Mouse (Mus musculus) CD8-positive naive resting alpha-beta T cell, adult 2 months (primary cell): Measurements from ENCODE around the gene Men1.

Source experiments
- DNase-seq, 2 experiments: peaks; one replicate each; pipeline ENCODE4 v3.0.0; 2022; ENCODE audit warnings: low read depth in 2 of 2, low spot score in 2 of 2

Men1 gene

GRCm38 (mm10) chr19:6363411-6364240, 28.8 kb downstream of the Men1 start, which contains the start of gene Sf1:
Gene Sf1, plus strand, starts transcription at chr19:6363690.
- DNase-seq, result peak; percentile 100

GRCm38 (mm10) chr19:6364317-6364725, 29.5 kb downstream of the Men1 start:
- DNase-seq, result peak; percentile 82 to 88

DNA sequence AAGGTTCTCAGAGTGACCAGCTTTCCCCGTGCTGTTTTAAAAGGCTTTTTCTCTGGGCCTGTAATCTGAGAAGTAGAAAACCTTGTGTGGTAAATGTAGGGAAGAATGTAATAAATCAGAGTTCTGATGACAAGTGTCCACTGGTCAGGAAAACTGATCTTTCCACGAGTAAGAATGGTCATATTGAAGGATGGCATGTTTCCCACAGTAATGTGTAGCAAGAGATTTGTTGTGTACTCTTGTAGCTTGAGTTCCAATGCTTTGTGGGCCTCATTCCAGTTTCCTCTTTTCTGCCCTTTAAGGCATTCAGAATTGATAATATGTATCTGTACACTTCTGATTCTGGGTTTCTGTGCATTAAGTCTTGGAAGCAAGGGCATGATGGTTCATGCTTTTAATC, 30.1 kb downstream of the Men1 start:
- DNase-seq, result no peak

- DNase-seq, result no peak
Observed at GRCm38 (mm10) chr19:6370175-6370574, 35.4 kb downstream of the Men1 start.

- DNase-seq, result no peak
Observed at GRCm38 (mm10) chr19:6372433-6372832, 37.7 kb downstream of the Men1 start.

DNA sequence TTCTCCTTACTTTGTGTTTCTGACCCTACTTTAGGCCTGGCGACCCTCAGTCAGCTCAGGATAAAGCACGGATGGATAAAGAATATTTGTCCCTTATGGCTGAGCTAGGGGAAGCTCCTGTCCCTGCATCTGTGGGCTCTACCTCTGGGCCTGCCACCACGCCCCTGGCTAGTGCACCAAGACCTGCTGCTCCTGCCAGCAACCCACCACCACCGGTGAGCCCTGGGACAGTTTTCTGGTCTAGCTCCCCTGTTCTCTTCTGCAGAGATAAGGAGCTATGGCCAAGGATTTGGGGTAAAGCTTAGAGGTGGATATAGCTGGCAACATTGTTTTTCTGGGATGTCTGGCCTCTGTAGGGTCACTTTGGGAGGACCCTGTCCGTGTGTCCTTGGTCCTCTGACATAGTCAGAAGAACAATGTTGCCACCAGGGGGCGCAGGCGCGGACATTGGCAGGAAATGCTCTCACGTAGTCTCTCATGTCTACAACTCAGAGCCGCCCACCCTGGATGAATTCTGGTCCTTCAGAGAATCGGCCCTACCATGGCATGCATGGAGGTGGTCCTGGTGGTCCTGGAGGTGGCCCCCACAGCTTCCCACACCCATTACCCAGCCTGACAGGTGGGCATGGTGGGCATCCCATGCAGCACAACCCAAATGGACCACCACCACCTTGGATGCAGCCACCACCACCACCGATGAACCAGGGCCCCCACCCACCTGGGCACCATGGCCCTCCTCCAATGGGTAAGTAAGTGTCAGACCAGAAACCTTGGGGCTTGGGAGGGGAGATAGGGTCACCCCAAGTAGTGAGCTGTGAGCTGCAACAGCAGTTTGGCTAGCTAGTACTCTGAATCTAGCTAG, 39.0 kb downstream of the Men1 start:
- peak; percentile 79 to 86 for DNase-seq

- DNase-seq, result no peak
Observed at GRCm38 (mm10) chr19:6374571-6374970, 39.8 kb downstream of the Men1 start.

- no peak for DNase-seq
Observed at GRCm38 (mm10) chr19:6375423-6376254, 40.9 kb downstream of the Men1 start.

DNA sequence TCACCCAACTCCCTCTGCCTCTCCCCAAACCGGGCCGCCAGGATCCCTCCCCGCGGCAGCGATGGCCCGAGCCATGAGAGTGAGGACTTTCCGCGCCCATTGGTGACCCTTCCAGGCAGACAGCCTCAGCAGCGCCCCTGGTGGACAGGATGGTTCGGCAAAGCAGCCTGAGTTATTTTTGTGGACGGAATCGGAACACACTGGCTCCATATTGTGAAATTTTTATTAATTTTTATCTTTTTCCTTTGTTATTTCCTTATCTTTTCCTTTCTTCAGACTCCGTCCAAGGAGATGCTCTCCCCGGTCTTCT, 41.4 kb downstream of the Men1 start:
- peak in 1 of 2 experiments; percentile 46 for DNase-seq

DNA sequence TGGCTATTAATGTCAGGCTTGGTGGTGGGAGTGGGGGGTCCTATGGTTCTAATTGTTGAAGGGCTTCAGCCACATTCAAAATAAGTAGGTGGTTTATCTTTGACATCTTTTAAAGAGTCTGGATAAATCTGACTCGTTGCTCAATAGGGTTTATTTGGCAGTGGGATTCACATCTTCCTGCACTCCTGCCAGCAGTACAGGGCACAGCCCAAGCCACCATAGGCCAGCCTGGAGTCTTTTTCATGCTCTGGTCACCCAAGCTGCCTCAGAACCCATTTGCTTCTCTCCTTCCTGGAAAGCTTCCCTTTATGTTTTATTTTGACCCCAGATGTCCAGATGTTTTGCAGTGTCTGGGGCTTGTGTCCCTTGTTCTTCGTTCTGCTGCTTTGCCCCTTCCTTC, 41.9 kb downstream of the Men1 start:
- no peak for DNase-seq

DNA sequence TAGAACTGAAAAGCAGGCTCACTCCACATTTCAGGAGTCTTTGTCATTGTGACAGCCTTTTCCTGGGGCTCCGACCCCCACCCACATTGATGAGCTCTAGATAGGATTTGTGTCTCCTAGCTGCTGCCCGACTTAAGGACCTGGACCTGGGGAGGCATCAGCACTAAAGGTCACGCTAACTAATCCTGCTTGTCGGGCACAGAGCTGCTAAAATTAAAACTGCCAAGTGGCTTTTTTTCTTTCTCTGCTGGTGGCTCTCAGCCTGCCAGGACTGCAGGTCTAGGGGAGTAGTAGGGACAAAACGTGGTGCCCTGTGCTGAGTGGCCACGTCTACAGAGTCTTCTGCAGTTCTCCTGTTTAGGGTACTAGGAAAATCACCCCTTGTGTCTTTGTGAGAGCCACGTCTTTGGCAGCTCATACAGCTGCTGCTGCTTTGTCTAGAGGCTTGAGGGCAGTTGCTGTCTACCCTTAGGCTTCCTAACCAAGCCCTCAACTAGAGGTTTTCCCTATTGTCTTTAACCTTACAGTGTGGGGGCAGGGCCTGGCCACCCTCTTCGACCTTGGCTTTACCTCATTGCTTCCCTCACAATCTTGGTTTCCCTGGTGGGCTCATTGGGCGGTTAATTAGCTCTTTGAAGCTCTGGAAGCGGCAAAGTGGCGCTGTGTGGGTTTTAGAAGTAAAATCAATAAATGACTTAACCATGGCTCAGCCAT, 42.7 kb downstream of the Men1 start:
- no peak for DNase-seq

GRCm38 (mm10) chr19:6380411-6381166, 45.8 kb downstream of the Men1 start:
- DNase-seq, result no peak

DNA sequence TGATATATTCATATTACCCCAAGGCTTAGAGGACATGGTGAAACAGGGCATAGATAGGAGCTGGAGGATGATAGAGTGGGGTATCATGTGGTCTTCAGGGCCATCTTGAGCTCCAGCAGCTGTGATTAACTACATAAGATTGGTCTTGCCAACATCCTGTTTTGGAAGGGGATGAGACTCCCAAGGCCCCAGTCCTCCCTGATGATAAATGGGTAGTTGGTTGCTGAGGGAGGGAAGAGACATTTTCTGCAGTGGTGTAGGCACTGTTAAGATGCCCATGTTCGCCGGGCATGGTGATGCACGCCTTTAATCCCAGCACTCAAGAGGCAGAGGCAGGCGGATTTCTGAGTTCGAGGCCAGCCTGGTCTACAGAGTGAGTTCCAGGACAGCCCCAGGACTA, 46.5 kb downstream of the Men1 start:
- DNase-seq, result no peak

- no peak for DNase-seq
Observed at GRCm38 (mm10) chr19:6382323-6382924, 47.6 kb downstream of the Men1 start.

DNA sequence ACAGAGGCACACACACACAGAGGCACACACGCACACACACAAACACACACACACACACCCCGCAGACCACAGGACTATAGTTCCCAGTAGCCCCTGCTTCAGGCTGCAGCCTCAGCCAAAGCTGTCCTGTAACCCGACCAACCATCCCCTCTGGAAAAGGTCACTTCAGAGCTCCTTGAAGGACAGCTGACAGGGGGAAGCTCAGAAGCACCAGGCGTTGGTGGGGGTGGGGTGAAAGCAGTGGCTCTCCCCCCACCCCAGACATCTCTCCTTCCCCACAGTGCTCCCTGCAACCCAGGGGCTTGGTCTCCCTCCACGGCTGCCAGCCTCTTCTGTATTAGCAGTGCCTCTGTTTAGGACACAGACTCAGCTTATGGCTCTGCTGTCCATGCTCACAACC, 48.7 kb downstream of the Men1 start:
- DNase-seq, result no peak

- DNase-seq, result no peak
Observed at GRCm38 (mm10) chr19:6384128-6384527, 49.3 kb downstream of the Men1 start, which contains the start of gene Pygm. Gene Pygm, plus strand, starts transcription at chr19:6384399.

DNA sequence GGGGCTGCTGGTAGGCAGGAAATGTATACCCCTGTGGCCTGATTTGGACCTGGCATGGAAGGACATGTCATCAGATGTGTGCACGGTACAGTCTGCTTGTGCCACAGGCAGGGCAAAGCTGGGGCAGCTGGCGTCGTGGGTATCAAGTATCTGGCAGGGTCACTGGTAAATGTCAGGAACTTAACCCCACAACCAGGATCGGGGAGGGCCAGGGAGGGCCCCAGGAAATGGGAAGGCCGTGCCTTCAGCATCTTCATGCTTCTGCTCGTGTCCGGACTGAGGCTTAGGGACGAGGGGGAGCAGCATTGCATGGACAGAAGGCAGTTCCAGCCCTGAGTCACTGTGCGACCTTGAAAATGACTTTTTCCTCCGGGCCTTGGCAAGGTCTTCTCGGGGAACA, 50.2 kb downstream of the Men1 start:
- DNase-seq, result no peak

DNA sequence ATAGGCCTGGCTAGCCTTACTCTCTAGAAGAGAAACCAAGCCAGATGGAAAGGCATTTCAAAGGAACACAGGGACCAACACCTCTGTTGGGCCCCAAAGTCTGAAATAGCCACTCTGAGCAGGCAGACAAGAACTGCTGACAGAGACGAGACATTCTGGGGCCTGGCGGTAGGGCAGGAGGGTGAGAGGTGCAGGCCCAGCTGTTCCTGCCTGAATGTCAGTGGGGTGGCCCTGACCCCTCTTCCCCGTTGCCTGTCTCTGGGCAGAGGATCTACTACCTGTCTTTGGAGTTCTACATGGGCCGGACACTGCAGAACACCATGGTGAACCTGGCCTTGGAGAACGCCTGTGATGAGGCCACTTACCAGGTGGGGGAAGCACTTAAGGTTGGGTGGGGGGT, 50.6 kb downstream of the Men1 start:
- no peak for DNase-seq

DNA sequence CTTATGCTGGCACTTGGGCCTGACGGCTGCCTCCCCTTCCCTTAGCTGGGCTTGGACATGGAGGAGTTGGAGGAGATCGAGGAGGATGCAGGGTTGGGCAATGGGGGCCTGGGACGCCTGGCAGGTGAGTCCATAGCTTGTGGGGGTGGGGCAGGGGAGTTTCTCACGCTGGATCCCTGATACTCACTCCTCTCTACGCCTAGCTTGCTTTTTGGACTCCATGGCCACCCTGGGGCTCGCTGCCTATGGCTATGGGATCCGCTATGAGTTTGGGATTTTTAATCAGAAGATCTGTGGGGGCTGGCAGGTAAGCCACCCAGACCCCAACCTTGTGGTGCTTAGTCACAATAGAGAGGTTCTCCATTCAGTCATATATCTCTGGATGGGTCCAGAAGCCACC, 51.0 kb downstream of the Men1 start:
- no peak for DNase-seq

- DNase-seq, result no peak
Observed at GRCm38 (mm10) chr19:6386234-6386633, 51.5 kb downstream of the Men1 start.
